Mouse (Mus musculus): ENCODE measurements around the gene Rpp25l. TPM values are rescaled to one million over a fixed set of nuclear protein-coding genes. Genes with fewer than 3 reads are reported as not detected.

Gene Rpp25l
- total and polyA plus RNA-seq, 2 experiments from 2014 or later: 36.3 to 43.0 TPM

GRCm38 (mm10) chr4:41759656-41760287 is 46.4 kb upstream of the Rpp25l start:
- no peak for DNase-seq
- H3K4me2 ChIP-seq (ENCODE audit: low read depth): peak overlapping the region; percentile 42
- H3K9ac ChIP-seq: 0 out of 2 replicates have a peak overlapping the region, but pooled peaks have one; percentile 10
- peak overlapping the region; percentile 29; the same call in 1 of the 2 replicates for H3K27ac ChIP-seq (ENCODE audit: low read depth, low read length)
- H3K4me1 ChIP-seq (ENCODE audit: insufficient read depth): 0 out of 2 replicates have a peak, but pooled peaks cover 12% of the 10 kb centered on the region
- H3K4me3 ChIP-seq (ENCODE audit: low read depth, low read length): 0 out of 2 replicates have a peak overlapping the region, but pooled peaks have one; percentile 18
- no peaks in the 10 kb centered on the region for H3K36me3 ChIP-seq (ENCODE audit: insufficient read depth)
- H3K27me3 ChIP-seq (ENCODE audit: insufficient read depth, low read length): no peaks in the 10 kb centered on the region
- H3K9me3 ChIP-seq (ENCODE audit: low read length): no peaks in the 10 kb centered on the region
- TF ChIP-seq CTCF (IDR thresholded peaks at IDR 0.05; ENCODE audit: low read depth): no peak
- WGBS: 52% methylated on average over 6 of the region's 6 CpGs
- no peak for ATAC-seq

DNA sequence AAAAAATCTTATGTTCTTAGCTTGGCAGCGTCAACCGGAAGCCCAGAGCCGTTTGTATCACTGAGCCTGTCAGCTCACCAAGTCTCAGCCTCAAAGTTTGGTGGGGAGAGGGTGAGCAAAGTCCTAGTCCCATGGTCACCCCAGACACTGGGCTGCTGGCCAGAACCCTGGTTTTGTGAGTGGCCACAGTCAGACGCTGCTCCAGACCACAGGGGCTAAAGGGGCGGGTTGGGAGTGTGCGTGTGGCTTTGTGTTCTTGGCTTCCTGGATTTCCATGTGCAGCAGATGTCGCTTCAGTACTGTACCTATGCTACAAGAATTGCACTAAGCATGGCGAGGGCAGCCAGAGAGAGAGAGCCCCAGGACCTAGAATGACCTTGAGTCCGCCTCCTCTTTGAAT is 45.9 kb upstream of the Rpp25l start:
- DNase-seq (no peak), ATAC-seq (no peak)

DNA sequence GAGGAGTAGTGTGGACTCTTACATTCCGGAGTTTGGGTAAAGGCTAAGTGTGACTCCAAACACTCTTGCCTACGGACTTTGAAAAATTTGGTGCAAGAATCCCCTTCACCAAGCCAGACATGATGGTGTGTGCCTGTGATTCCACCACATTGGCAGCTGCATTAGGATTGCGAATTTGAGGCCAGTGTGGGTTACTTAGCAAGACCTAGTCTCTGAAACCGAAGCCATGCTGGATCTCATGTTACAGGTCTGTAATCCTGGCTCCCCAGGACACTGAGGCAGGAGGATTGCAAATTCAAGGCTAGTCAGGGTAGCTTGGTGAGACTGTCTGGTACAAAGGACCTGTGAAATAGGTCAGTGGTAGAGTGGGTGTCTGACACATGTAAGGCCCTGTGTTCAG is 45.4 kb upstream of the Rpp25l start:
- Histone ChIP-seq H3K4me1 (ENCODE audit: insufficient read depth) (0 out of 2 replicates have a peak, but pooled peaks cover 12% of the 10 kb centered on the region), H3K9me3 (ENCODE audit: low read length) (no peaks in the 10 kb centered on the region), H3K9ac (no peak overlapping the region), H3K4me2 (ENCODE audit: low read depth) (no peak overlapping the region), H3K27ac (ENCODE audit: low read depth, low read length) (no peak overlapping the region), H3K36me3 (ENCODE audit: insufficient read depth) (no peaks in the 10 kb centered on the region), H3K27me3 (ENCODE audit: insufficient read depth, low read length) (no peaks in the 10 kb centered on the region), H3K4me3 (ENCODE audit: low read depth, low read length) (no peak overlapping the region)
- 91% methylated on average over 4 of the region's 4 CpGs for WGBS
- no peak for DNase-seq
- no peak for TF ChIP-seq CTCF (IDR thresholded peaks at IDR 0.05; ENCODE audit: low read depth)
- ATAC-seq: no peak

More for the DNA sequence above, 45.9 kb upstream of the Rpp25l start:
- Histone ChIP-seq H3K4me1 (ENCODE audit: insufficient read depth) (0 out of 2 replicates have a peak, but pooled peaks cover 12% of the 10 kb centered on the region), H3K9me3 (ENCODE audit: low read length) (no peaks in the 10 kb centered on the region), H3K4me3 (ENCODE audit: low read depth, low read length) (no peak overlapping the region), H3K27me3 (ENCODE audit: insufficient read depth, low read length) (no peaks in the 10 kb centered on the region), H3K4me2 (ENCODE audit: low read depth) (no peak overlapping the region), H3K27ac (ENCODE audit: low read depth, low read length) (no peak overlapping the region), H3K36me3 (ENCODE audit: insufficient read depth) (no peaks in the 10 kb centered on the region), H3K9ac (no peak overlapping the region)
- TF ChIP-seq CTCF (IDR thresholded peaks at IDR 0.05; ENCODE audit: low read depth): no peak
- 77% methylated on average over 9 of the region's 9 CpGs for WGBS

DNA sequence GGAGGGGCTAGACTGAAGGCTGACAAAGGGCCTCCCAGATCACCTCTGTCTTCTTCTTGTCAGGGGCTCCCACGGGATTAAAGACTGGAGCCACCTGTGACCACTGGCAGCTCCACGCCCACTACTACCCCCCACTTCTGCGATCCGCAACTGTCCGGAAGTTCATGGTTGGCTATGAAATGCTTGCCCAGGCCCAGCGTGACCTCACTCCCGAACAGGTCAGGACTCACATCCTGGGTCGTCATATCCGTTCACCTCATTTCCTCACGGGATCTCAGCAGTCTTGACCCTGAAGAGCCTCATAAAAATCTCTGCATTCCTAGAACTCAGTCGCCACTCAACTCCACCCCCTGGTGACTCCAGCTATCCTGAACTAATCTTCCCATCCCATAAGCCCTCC is 44.7 kb upstream of the Rpp25l start:
- H3K27me3 ChIP-seq (ENCODE audit: insufficient read depth, low read length): no peaks in the 10 kb centered on the region
- H3K4me3 ChIP-seq (ENCODE audit: low read depth, low read length): no peak overlapping the region
- DNase-seq (no peak), ATAC-seq (no peak)
- H3K36me3 ChIP-seq (ENCODE audit: insufficient read depth): no peaks in the 10 kb centered on the region
- 85% methylated on average over 11 of the region's 11 CpGs for WGBS
- H3K9me3 ChIP-seq (ENCODE audit: low read length): no peaks in the 10 kb centered on the region
- H3K4me1 ChIP-seq (ENCODE audit: insufficient read depth): 0 out of 2 replicates have a peak, but pooled peaks cover 12% of the 10 kb centered on the region
- H3K4me2 ChIP-seq (ENCODE audit: low read depth): no peak overlapping the region
- no peak overlapping the region for H3K27ac ChIP-seq (ENCODE audit: low read depth, low read length)
- TF ChIP-seq CTCF (IDR thresholded peaks at IDR 0.05; ENCODE audit: low read depth): no peak
- H3K9ac ChIP-seq: no peak overlapping the region

DNA sequence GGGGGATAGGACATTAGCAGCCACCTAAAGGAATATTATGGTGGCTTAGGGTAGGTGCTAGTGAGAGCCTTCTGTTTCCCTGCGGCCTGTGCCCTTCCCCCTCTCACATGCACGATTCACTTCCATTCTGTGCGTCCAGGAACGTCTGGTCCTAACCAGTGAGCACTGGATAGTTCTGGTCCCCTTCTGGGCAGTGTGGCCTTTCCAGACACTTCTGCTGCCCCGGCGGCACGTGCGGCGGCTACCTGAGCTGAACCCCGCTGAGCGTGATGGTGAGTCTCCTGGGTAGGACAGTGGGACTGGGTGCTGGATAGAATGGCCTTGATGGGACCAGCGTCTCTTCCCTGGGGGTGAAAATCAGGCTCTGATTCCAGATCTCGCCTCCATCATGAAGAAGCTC is 44.0 kb upstream of the Rpp25l start:
- 92% methylated on average over 13 of the region's 13 CpGs for WGBS
- H3K4me1 ChIP-seq (ENCODE audit: insufficient read depth): 0 out of 2 replicates have a peak, but pooled peaks cover 8% of the 10 kb centered on the region

GRCm38 (mm10) chr4:41756440-41756839 is 43.1 kb upstream of the Rpp25l start:
- Histone ChIP-seq H3K27me3 (ENCODE audit: insufficient read depth, low read length) (no peaks in the 10 kb centered on the region), H3K9me3 (ENCODE audit: low read length) (no peaks in the 10 kb centered on the region), H3K36me3 (ENCODE audit: insufficient read depth) (no peaks in the 10 kb centered on the region), H3K4me2 (ENCODE audit: low read depth) (peak overlapping the region; percentile 93), H3K4me3 (ENCODE audit: low read depth, low read length) (peak overlapping the region; percentile 74), H3K4me1 (ENCODE audit: insufficient read depth) (0 out of 2 replicates have a peak, but pooled peaks cover 4% of the 10 kb centered on the region), H3K9ac (0 out of 2 replicates have a peak overlapping the region, but pooled peaks have one; percentile 80), H3K27ac (ENCODE audit: low read depth, low read length) (no peak overlapping the region)
- DNase-seq (no peak), ATAC-seq (no peak)
- 76% methylated on average over 8 of the region's 8 CpGs for WGBS
- no peak for TF ChIP-seq CTCF (IDR thresholded peaks at IDR 0.05; ENCODE audit: low read depth)

More for the DNA sequence above, 44.0 kb upstream of the Rpp25l start:
- H3K27ac ChIP-seq (ENCODE audit: low read depth, low read length): no peak overlapping the region
- H3K4me3 ChIP-seq (ENCODE audit: low read depth, low read length): no peak overlapping the region
- ATAC-seq: no peak
- no peak for DNase-seq
- H3K4me2 ChIP-seq (ENCODE audit: low read depth): no peak overlapping the region
- H3K27me3 ChIP-seq (ENCODE audit: insufficient read depth, low read length): no peaks in the 10 kb centered on the region
- no peaks in the 10 kb centered on the region for H3K9me3 ChIP-seq (ENCODE audit: low read length)
- H3K9ac ChIP-seq: no peak overlapping the region
- no peaks in the 10 kb centered on the region for H3K36me3 ChIP-seq (ENCODE audit: insufficient read depth)
- TF ChIP-seq CTCF (IDR thresholded peaks at IDR 0.05; ENCODE audit: low read depth): no peak
